Mouse (Mus musculus) midbrain, embryonic 10.5 days (tissue): ENCODE data around the gene Dgat2. TPM values are rescaled to one million over a fixed set of nuclear protein-coding genes. Genes with fewer than 3 reads are reported as not detected.

ENCODE experiments used
- DNase-seq: peaks from one replicate; pipeline ENCODE4 v3.0.0-alpha.2; 2017; ENCODE audit warnings: low spot score
- H3K27ac ChIP-seq: fragments of 300-500 bp; sonication (generic); replicated peaks from 2 replicates; pipeline ENCODE4 v1.5.1; 2016; ENCODE audit warnings: mild to moderate bottlenecking
- H3K27me3 ChIP-seq: fragments of 300-500 bp; sonication (generic); 2 replicates; pipeline ENCODE4 v1.6.1; 2016; ENCODE audit warnings: low read depth, mild to moderate bottlenecking; ENCODE audit not compliant: poor library complexity, severe bottlenecking
- H3K36me3 ChIP-seq: fragments of 300-500 bp; sonication (generic); 2 replicates; pipeline ENCODE4 v1.6.1; 2016; ENCODE audit warnings: mild to moderate bottlenecking, moderate library complexity
- H3K4me1 ChIP-seq: fragments of 300-500 bp; sonication (generic); 2 replicates; pipeline ENCODE4 v1.6.1; 2016
- H3K4me3 ChIP-seq: fragments of 300-500 bp; sonication (generic); 2 replicates; pipeline ENCODE4 v1.5.1; 2016; ENCODE audit warnings: mild to moderate bottlenecking, moderate library complexity
- H3K9me3 ChIP-seq: fragments of 300-500 bp; sonication (generic); replicated peaks from 2 replicates; pipeline ENCODE4 v1.6.1; 2016; ENCODE audit warnings: mild to moderate bottlenecking
- WGBS: fragments of 180-500 bp; shearing (Covaris S2); methylation state at CpG from one replicate; pipeline ENCODE4 v1.1.7; 2016; 5-methylcytosine and 5-hydroxymethylcytosine counted together
- polyA plus RNA-seq: library from polyadenylated mRNA; unstranded; fragments of >200 nt; fragmentation: Nextera tagmentation; extraction: Ambion mirVana; gene quantifications from 2 replicates; pipeline ENCODE4 v1.2.1, GENCODE M21; 2016

Dgat2 gene
- polyA plus RNA-seq, 1 experiment from 2014 or later: 13.6 TPM

DNA sequence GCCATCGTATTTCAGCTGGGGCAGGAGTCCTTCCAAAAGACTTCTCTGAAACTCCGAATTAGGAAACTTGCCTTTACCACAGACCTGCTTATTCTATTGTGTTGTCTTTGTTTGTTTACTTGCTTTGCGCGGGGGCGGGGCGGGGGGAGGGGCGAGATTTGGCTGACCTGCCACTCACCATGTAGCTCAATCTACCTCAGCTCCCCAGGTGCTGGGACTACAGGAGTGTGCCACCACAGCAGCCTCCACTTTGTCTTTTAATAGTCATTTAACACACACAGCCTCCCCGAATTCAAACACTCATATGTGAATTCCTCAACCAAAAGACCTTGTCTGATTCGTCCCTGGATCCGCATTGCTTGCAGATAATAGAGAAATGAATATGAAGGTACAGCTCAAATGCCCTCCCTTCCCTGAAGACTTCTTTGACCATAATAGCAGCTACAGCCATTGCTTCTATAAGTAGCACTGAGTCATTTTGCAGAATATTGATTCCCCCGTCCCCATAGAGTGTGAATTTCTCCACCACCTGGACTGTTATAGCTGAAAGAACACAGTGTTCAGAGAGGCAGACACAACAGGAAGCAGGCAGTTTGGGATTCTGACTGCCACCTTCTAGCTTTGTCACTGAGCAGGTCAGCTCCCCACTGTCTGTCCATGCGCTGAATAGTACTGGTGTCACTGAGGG is 40.5 kb downstream of the Dgat2 start:
- peaks cover 20% of the 10 kb centered on the region; the same call in 1 of the 2 replicates for H3K27me3 ChIP-seq
- DNase-seq: no peak
- H3K4me1 ChIP-seq: peaks cover 27% of the 10 kb centered on the region
- no peaks in the 10 kb centered on the region for H3K9me3 ChIP-seq
- WGBS: 31% methylated on average over 12 of the region's 12 CpGs
- no peaks in the 10 kb centered on the region for H3K36me3 ChIP-seq
- peak overlapping the region; percentile 81 for H3K4me3 ChIP-seq
- H3K27ac ChIP-seq: no peak overlapping the region

DNA sequence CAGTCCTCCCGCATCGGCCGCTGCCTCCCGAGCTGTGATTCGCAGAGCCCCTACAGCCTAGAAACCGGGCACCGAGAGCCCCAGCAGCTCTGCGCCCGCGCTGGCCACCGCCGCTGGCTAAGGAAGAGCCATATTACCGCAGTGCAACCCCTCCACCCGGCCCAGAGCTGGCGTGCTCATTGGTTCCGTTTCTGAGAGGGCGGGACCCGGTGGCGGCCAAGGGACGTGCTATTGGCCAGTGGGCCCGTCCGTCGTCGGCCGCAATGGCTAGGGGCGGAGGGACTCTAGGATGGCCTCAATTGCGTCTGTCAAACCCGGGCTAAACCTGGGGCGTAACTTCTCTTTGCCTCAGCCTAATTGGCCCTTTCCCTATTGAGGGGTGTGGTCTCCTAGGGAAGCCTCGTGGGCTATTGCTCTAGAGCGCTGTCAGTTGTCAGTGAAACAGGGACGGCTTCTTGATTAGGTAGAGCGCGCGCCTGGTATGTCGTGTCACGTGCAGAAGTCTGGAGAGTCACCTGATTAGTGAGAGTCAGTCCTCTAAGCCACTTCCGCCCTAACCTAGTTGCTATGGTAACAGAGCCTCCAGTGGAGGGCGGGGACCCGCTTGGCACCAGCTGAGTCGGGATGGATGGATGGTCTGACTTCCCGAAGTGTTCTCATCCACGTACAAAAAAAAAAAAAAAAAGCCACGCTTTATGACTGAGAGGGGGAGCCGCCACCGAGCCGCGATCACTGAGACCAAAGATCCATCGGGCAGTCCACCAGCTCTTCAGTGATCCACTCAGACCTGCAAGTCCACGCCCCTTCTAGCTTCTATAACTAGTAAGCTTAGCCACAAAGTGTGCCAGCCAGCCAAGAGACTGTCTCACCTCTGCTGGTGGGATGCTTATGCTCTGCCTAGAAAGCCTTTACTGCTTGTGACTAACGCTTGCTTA is 41.3 kb downstream of the Dgat2 start, which contains the start of gene Uvrag:
Gene Uvrag, minus strand, starts transcription at position 158 of the 935 bp plus-strand sequence.
- DNase-seq: peak; percentile 99
- peak within 1 kb of the TSS; percentile 85 for H3K27ac ChIP-seq
- H3K9me3 ChIP-seq: no peaks in the 10 kb centered on the region
- H3K36me3 ChIP-seq: no peaks in the 10 kb centered on the region
- peak within 1 kb of the TSS; percentile 81 for H3K4me3 ChIP-seq
- H3K4me1 ChIP-seq: peaks cover 29% of the 10 kb centered on the region
- under 1% methylated on average over 51 of the region's 51 CpGs for WGBS
- H3K27me3 ChIP-seq: peaks cover 20% of the 10 kb centered on the region; the same call in 1 of the 2 replicates

DNA sequence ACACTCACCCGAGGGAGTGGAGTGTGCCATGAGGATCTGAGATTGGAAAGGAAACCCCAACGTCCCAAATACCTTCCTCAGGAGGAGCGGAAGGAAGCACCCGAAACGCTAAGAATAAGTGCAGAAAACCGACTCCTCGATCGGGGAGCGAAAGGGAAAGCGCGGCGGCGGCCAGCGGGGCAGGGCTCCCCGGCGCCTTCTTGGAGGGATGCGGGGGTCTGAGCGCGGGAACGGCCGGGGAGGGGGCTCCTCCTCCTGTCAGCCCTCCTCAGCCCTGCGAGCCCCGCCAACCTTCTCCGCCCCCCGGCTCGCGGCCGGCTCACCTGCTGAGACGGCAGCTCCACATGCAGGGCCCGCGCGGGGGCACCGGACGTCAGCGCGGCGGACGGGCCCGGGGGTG is 42.0 kb downstream of the Dgat2 start:
- Histone ChIP-seq H3K27me3 (peaks cover 20% of the 10 kb centered on the region; the same call in 1 of the 2 replicates), H3K27ac (peak overlapping the region; percentile 85), H3K9me3 (no peaks in the 10 kb centered on the region; the same call in 1 of the 2 replicates), H3K36me3 (no peaks in the 10 kb centered on the region; the same call in 1 of the 2 replicates), H3K4me3 (peak overlapping the region; percentile 81), H3K4me1 (peaks cover 28% of the 10 kb centered on the region)
- DNase-seq: no peak
- WGBS: under 1% methylated on average over 39 of the region's 39 CpGs

DNA sequence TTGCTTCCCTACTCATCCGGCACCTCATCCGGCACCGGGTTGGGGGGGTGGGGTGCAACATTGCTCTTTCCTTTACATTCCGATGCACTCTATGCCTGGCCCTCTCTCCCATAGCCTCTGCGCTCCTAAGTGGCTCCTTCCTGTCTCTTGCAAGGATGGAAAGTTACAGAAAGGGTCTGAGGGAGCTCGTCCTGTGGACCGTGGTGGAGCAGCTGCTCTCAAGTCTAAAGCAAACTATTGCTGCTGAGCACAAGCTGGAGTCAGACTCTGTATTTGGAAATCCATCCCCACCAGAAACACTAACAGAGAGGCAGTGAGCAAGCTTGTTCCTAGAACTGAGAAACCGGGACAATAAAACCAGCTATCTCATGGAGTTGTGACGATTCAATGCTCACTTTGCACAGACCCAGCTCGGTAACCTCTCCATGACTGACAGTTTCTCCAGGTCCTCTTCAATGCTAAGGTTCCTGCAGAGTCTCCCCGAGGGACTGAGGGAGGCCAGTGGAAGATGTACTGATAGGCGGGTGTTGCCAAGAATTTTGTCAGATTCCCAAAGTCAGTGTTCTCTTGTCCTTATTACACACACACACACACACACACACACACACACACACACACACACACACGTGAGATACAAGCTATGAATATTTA is 42.6 kb downstream of the Dgat2 start:
- H3K27me3 ChIP-seq: peaks cover 20% of the 10 kb centered on the region; the same call in 1 of the 2 replicates
- H3K4me3 ChIP-seq: peak overlapping the region; percentile 81
- H3K27ac ChIP-seq: no peak overlapping the region
- 2% methylated on average over 13 of the region's 13 CpGs for WGBS
- H3K9me3 ChIP-seq: no peaks in the 10 kb centered on the region; the same call in 1 of the 2 replicates
- peaks cover 3% of the 10 kb centered on the region; the same call in 1 of the 2 replicates for H3K36me3 ChIP-seq
- H3K4me1 ChIP-seq: peaks cover 24% of the 10 kb centered on the region
- peak; percentile 38 for DNase-seq

DNA sequence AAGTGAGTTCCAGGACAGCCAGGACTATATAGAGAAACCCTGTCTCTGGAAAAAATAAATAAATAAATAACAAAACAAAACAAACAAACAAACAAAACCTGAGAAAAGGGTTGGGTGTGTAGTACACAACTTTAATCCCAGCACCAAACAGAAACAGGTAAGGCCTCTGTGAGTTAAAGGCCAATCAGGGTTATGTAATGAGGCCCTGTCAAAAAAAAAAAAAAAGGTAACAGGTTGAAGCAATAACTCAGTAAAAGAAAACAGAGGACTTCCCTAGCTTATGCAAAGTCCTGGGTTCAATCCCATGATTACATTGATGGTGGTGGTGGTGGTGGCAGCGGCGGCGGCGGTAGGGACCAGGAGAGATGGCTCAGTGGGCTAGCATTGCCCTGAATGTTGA is 45.0 kb downstream of the Dgat2 start:
- no peak overlapping the region for H3K27ac ChIP-seq
- no peak overlapping the region for H3K4me3 ChIP-seq
- H3K9me3 ChIP-seq: no peaks in the 10 kb centered on the region; the same call in 1 of the 2 replicates
- peaks cover 24% of the 10 kb centered on the region for H3K4me1 ChIP-seq
- H3K27me3 ChIP-seq: 0 out of 2 replicates have a peak, but pooled peaks cover 9% of the 10 kb centered on the region
- DNase-seq: no peak
- H3K36me3 ChIP-seq: peaks cover 6% of the 10 kb centered on the region; the same call in 1 of the 2 replicates
- 98% methylated on average over 4 of the region's 4 CpGs for WGBS

DNA sequence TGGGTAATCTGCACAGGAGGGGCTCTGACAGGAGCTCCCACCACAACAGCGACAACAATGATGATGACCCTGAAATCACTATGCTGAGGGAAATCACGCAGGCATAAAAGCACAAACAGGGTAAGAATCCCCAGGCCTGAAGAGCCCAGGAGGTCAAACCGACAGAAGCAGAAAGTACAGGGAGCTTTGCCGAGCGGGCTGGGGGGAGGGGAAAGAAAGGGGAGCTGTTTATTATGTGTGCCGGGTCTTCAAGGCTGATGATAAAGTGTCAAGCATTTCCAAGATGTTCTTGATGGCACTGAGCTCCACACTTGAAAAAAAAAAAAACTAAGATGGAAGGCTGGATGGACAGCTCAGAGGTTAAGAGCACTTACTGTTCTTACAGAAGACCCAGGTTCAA is 45.7 kb downstream of the Dgat2 start:
- H3K36me3 ChIP-seq: peaks cover 6% of the 10 kb centered on the region; the same call in 1 of the 2 replicates
- H3K9me3 ChIP-seq: no peaks in the 10 kb centered on the region; the same call in 1 of the 2 replicates

DNA sequence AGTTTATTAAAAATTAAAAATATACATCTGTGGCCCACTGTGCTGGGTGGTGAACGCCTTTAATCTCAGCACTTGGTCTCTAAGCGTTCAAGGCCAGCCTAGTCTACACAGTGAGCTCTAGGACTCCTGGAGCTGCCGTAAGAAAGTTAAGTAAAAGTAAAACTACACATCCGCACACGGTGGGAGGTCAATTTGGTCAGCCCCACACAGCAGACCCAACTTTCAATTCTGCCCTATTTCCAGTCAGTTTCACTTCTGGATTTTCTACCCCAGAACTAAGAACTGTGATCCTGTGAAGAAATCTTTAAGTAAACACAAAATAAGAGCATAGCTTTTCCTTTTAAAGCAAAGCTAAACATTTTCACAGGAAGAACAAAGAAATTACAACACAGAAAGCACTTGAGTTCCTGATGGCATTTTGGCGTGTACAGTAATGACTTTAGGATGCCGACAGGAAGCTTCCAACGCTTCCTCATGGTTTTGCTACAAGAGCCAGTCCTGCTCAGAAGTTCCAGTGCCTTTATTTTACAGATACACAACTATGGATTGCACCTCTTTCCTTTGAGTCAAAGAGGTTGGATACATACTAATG is 48.6 kb downstream of the Dgat2 start:
- Histone ChIP-seq H3K4me3 (no peak overlapping the region), H3K4me1 (0 out of 2 replicates have a peak, but pooled peaks cover 6% of the 10 kb centered on the region), H3K9me3 (no peaks in the 10 kb centered on the region; the same call in 1 of the 2 replicates), H3K27ac (no peak overlapping the region), H3K27me3 (no peaks in the 10 kb centered on the region), H3K36me3 (peaks cover 6% of the 10 kb centered on the region; the same call in 1 of the 2 replicates)
- no peak for DNase-seq
- 91% methylated on average over 8 of the region's 8 CpGs for WGBS

More for the DNA sequence above, 45.7 kb downstream of the Dgat2 start:
- H3K4me3 ChIP-seq: no peak overlapping the region
- no peak for DNase-seq
- 0 out of 2 replicates have a peak, but pooled peaks cover 9% of the 10 kb centered on the region for H3K27me3 ChIP-seq
- peaks cover 17% of the 10 kb centered on the region for H3K4me1 ChIP-seq
- WGBS: 55% methylated on average over 6 of the region's 6 CpGs
- no peak overlapping the region for H3K27ac ChIP-seq

DNA sequence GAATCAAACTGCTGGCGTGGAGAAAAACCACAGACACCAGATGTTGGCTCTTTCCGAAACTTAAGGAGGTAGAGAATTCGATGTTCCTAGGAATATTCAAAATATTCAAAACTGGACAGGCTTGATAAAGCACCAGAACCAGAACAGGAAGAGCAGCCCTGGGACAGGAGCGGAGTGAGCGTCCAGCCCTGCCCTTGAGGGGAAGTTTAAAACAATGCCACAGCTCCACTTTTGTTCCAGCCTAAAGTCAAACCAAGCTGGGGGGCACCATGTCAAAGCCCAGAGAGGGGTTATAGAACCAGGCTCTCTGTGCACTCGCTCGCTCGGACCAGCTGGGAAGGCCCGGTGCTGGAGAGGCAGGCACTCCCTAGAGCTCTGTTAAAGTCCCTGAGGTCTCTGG is 49.9 kb downstream of the Dgat2 start:
- H3K4me1 ChIP-seq: peaks cover 15% of the 10 kb centered on the region
- no peak overlapping the region for H3K4me3 ChIP-seq
- H3K27me3 ChIP-seq: no peaks in the 10 kb centered on the region
- H3K27ac ChIP-seq: no peak overlapping the region
- WGBS: 86% methylated on average over 9 of the region's 9 CpGs
- H3K36me3 ChIP-seq: peaks cover 6% of the 10 kb centered on the region; the same call in 1 of the 2 replicates
- H3K9me3 ChIP-seq: no peaks in the 10 kb centered on the region; the same call in 1 of the 2 replicates
- DNase-seq: no peak

DNA sequence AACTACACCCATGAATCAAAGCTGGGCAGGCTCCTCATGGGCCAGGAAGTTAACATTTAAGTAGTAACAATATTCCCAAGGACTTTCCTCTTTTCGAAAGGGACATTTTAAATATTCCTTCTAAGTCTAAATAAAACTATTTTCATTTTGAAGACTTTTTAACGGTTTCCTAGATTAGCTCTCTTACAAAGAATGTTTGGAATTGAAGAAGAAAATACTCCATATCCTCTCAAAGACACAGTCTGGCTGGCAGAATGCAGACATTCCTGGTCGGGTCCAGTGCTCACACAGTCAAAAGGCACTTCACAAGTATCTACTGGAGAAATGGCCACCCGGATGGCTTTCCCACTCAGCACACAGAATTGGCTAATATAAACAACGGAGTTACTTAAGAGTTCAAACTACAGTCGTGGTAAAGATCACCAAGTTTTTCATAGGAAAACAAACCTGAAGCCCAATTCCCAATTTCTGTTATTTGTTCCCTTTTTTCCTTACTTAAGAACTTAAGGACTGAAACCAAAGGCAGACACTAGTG is 50.6 kb downstream of the Dgat2 start:
- H3K27ac ChIP-seq: no peak overlapping the region
- peaks cover 6% of the 10 kb centered on the region; the same call in 1 of the 2 replicates for H3K36me3 ChIP-seq
- no peaks in the 10 kb centered on the region; the same call in 1 of the 2 replicates for H3K9me3 ChIP-seq
- no peak for DNase-seq
- H3K4me1 ChIP-seq: peaks cover 19% of the 10 kb centered on the region
- 83% methylated on average over 6 of the region's 6 CpGs for WGBS
- no peak overlapping the region for H3K4me3 ChIP-seq
- H3K27me3 ChIP-seq: no peaks in the 10 kb centered on the region

DNA sequence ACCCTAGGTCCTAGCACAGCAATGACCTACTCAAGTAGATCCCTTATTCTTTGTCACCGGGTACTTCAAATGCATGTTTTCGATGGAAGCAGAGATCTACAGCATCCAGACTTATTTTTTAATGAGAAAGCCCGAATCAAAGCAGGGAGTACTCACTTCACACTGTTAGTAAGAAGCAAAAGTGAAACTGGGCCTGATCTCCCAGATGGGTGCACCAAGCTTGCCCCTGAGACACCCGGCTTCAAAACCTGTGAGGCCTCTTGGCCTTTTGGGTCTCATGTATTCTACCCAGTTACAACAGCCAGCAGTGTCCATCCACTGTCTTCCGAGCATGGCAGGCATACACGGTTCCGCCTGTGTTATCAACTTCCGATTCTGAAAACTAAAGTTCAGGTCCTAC is 53.6 kb downstream of the Dgat2 start:
- H3K27me3 ChIP-seq: no peaks in the 10 kb centered on the region
- WGBS: 95% methylated on average over 8 of the region's 8 CpGs
- DNase-seq: no peak
- peaks cover 11% of the 10 kb centered on the region; the same call in 1 of the 2 replicates for H3K9me3 ChIP-seq
- peaks cover 17% of the 10 kb centered on the region for H3K4me1 ChIP-seq
- no peak overlapping the region for H3K27ac ChIP-seq
- no peak overlapping the region for H3K4me3 ChIP-seq
- H3K36me3 ChIP-seq: peaks cover 6% of the 10 kb centered on the region; the same call in 1 of the 2 replicates
